Mouse (Mus musculus) embryonic facial prominence, embryonic 10.5 days (tissue): ENCODE data around the gene Crim1. TPM values are rescaled to one million over a fixed set of nuclear protein-coding genes. Genes with fewer than 3 reads are reported as not detected.
A peak's percentile ranks its signal among the peaks of the same experiment; 100 is the strongest.

ENCODE experiments used
- DNase-seq: peaks from one replicate; pipeline ENCODE4 v3.0.0-alpha.2; 2017; ENCODE audit warnings: low spot score
- H3K27ac ChIP-seq: fragments of 300-500 bp; sonication (generic); replicated peaks from 2 replicates; pipeline ENCODE4 v1.5.1; 2016; ENCODE audit warnings: mild to moderate bottlenecking
- H3K27me3 ChIP-seq: fragments of 300-500 bp; sonication (generic); replicated peaks from 2 replicates; pipeline ENCODE4 v1.6.1; 2016; ENCODE audit warnings: low read depth, mild to moderate bottlenecking; ENCODE audit not compliant: poor library complexity, severe bottlenecking
- H3K36me3 ChIP-seq: fragments of 300-500 bp; sonication (generic); replicated peaks from 2 replicates; pipeline ENCODE4 v1.6.1; 2016; ENCODE audit warnings: mild to moderate bottlenecking, moderate library complexity
- H3K4me1 ChIP-seq: fragments of 300-500 bp; sonication (generic); 2 replicates; pipeline ENCODE4 v1.6.1; 2016
- H3K4me3 ChIP-seq: fragments of 300-500 bp; sonication (generic); 2 replicates; pipeline ENCODE4 v1.5.1; 2016; ENCODE audit warnings: mild to moderate bottlenecking, moderate library complexity
- H3K9me3 ChIP-seq: fragments of 300-500 bp; sonication (generic); 2 replicates; pipeline ENCODE4 v1.6.1; 2016; ENCODE audit warnings: mild to moderate bottlenecking
- WGBS: fragments of 180-500 bp; shearing (Covaris S2); methylation state at CpG from one replicate; pipeline ENCODE4 v1.1.7; 2016; 5-methylcytosine and 5-hydroxymethylcytosine counted together
- microRNA-seq: library from miRNA; unstranded; fragments of <30 nt; microRNA quantifications from one replicate; pipeline ENCODE4, GENCODE M21; 2017
- polyA plus RNA-seq: library from polyadenylated mRNA; unstranded; fragments of >200 nt; fragmentation: Nextera tagmentation; extraction: Ambion mirVana; gene quantifications from 2 replicates; pipeline ENCODE4 v1.2.1, GENCODE M21; 2016

Gene Crim1
- polyA plus RNA-seq, 1 experiment from 2014 or later = 2.2 TPM

GRCm38 (mm10) chr17:78403804-78404203, 203.8 kb downstream of the Crim1 start:
- Histone ChIP-seq H3K4me1 (peaks cover 15% of the 10 kb centered on the region), H3K36me3 (peaks cover 47% of the 10 kb centered on the region), H3K9me3 (no peaks in the 10 kb centered on the region), H3K4me3 (no peak overlapping the region), H3K27ac (no peak overlapping the region), H3K27me3 (no peaks in the 10 kb centered on the region)
- no peak for DNase-seq
- WGBS = 84% methylated on average over 9 of the region's 9 CpGs

DNA sequence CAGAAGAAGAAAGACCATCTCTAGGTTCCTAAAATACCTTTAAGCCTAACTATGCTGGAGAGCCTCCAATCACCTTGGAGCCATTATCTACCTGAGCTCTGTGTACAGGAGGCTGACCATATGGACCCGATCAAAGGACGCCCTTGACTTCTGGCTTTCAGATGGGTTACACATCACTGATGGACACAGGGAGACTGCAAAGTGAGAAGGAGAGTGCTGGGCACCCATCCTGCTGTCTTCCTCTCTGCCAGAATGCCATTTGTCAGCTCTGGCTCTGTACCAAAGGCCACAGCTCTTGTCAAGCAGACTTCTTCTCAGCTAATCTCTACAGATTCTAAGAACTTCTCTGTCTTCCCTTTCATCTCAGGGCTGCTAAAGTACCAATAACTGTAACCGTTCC, 205.3 kb downstream of the Crim1 start:
- WGBS = 94% methylated on average over 3 of the region's 3 CpGs
- Histone ChIP-seq H3K36me3 (peaks cover 46% of the 10 kb centered on the region), H3K4me1 (peaks cover 19% of the 10 kb centered on the region), H3K27ac (no peak overlapping the region), H3K9me3 (no peaks in the 10 kb centered on the region), H3K4me3 (no peak overlapping the region), H3K27me3 (no peaks in the 10 kb centered on the region)
- no peak for DNase-seq

DNA sequence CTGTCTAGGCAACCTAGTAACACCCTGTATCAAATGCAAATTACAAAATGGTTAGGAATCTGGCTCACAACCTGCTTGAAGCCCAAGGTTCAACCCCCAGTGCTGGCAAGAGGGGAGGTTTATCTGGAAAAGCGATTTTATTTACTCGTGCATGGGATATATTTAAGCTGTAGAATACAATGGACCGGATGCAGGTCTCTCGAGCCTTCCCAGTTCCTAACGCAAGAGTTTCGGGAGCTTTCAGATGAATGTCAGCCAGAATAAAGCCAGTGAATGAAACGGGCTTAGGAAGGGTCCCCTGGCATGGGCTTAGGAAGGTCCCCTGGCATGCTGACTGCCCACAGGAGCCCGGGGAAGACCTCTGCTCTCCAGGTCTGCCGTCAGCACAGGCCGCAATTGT, 206.8 kb downstream of the Crim1 start:
- peaks cover 40% of the 10 kb centered on the region for H3K36me3 ChIP-seq
- no peak overlapping the region for H3K27ac ChIP-seq

GRCm38 (mm10) chr17:78407581-78407980, 207.5 kb downstream of the Crim1 start:
- WGBS = 61% methylated on average over 4 of the region's 4 CpGs
- H3K4me3 ChIP-seq = no peak overlapping the region
- H3K27me3 ChIP-seq = no peaks in the 10 kb centered on the region
- no peak overlapping the region for H3K27ac ChIP-seq
- no peak for DNase-seq
- peaks cover 17% of the 10 kb centered on the region for H3K4me1 ChIP-seq
- H3K36me3 ChIP-seq = peaks cover 44% of the 10 kb centered on the region
- no peaks in the 10 kb centered on the region for H3K9me3 ChIP-seq

More for the DNA sequence above, 206.8 kb downstream of the Crim1 start:
- H3K4me1 ChIP-seq = peaks cover 22% of the 10 kb centered on the region
- H3K4me3 ChIP-seq = no peak overlapping the region
- no peaks in the 10 kb centered on the region for H3K27me3 ChIP-seq
- H3K9me3 ChIP-seq = no peaks in the 10 kb centered on the region
- DNase-seq = no peak
- 85% methylated on average over 10 of the region's 10 CpGs for WGBS

DNA sequence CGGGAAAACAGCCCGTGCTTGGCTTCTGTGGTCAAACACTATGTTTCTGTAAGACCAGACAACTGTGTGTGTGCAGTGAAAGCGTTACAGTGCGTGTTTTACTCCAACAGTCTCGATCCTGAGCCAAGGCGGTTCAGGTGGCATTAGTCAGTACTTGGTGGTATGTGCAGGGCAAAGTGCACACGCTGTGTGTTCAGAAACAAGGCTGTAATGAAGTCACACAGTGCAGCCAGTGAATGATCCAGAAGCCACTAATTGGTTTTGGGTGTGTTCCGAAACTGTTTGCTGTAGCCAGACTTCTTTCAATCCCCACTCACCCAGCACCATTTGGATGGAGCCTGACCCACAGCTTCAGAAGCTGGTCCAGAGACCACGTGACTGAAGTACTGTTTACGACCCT, 208.3 kb downstream of the Crim1 start:
- no peaks in the 10 kb centered on the region for H3K9me3 ChIP-seq
- H3K4me3 ChIP-seq = no peak overlapping the region
- peaks cover 14% of the 10 kb centered on the region for H3K4me1 ChIP-seq
- H3K27ac ChIP-seq = no peak overlapping the region
- no peak for DNase-seq
- 86% methylated on average over 10 of the region's 10 CpGs for WGBS
- H3K27me3 ChIP-seq = no peaks in the 10 kb centered on the region
- peaks cover 45% of the 10 kb centered on the region for H3K36me3 ChIP-seq

DNA sequence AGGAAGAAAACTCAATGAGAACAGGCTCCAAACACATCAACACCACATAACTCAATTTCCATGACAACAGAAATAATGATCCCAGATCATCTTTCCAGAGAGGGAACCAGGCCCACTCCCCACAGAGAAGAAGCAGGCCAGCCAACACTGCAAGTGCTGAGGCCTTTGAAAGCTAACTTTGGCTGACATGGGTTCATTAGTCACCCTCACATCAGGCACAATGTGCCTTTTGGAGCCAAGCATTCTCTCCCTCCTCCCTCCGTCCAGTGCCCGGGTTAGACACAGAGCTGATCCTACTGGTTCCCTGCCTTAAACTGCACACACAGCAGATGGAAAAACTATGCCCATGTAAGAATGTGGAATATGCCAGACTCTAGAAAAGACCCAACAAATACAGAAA, 209.9 kb downstream of the Crim1 start:
- 42% methylated on average over 2 of the region's 2 CpGs for WGBS
- Histone ChIP-seq H3K36me3 (peaks cover 32% of the 10 kb centered on the region; the same call in 1 of the 2 replicates), H3K9me3 (no peaks in the 10 kb centered on the region), H3K27ac (no peak overlapping the region), H3K27me3 (no peaks in the 10 kb centered on the region), H3K4me3 (no peak overlapping the region), H3K4me1 (peaks cover 8% of the 10 kb centered on the region; the same call in 1 of the 2 replicates)
- no peak for DNase-seq

- Histone ChIP-seq H3K4me1 (peaks cover 20% of the 10 kb centered on the region; the same call in 1 of the 2 replicates), H3K27me3 (peaks cover 12% of the 10 kb centered on the region), H3K27ac (no peak overlapping the region), H3K36me3 (peaks cover 14% of the 10 kb centered on the region; the same call in 1 of the 2 replicates), H3K9me3 (no peaks in the 10 kb centered on the region), H3K4me3 (no peak overlapping the region)
- WGBS = 85% methylated on average over 2 of the region's 2 CpGs
- DNase-seq = no peak
These were observed 215.2 kb downstream of the Crim1 start for GRCm38 (mm10) chr17:78415255-78415654.

DNA sequence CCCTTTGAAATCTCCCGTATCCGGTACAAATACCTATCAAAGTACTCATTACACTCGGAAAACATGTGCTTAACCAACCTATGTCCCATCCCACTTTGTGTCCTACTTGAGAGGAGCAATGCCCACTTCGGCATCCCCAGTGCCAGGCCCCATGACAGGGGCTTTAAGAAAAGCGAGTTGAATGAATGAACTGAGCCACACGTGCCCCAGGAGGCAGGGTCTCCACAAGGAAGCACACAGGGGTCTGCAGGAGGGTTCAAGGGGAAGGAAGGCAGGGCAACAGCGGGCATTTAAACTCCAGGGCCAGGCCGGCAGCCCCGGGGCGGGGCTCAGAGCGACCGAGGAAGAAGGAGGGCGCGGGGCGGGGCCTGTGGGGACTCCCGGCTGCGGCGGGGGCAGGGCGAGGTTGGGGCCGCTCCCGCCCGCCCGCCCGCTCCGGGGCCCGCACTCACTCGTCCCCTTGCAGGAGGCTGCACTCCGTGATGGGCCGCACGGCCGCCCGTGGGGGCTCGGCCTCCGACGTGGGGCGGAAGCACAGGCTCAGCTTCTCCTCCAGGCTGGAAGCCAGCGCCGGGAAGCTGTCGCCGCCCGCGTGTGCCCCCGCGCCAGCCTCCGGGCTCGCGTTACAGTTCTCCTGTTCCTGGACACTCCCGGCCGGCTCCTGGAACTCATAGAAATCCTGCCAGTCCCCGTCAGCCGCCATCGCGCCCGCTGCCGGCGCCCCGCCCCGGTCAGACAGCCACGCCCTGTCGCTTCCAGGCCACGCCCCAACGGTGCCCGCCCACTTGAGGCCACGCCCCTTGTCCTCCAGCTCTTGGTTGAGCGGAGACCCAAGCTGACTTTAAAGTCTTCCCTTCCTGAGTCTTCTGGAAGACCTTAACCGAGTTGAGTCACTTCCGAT, 217.6 kb downstream of the Crim1 start, which contains the start of gene Fez2:
TSS of gene Fez2 (minus strand) at position 772 of the 901 bp plus-strand sequence.
- Histone ChIP-seq H3K36me3 (peaks cover 2% of the 10 kb centered on the region; the same call in 1 of the 2 replicates), H3K9me3 (no peaks in the 10 kb centered on the region), H3K4me1 (peaks cover 16% of the 10 kb centered on the region; the same call in 1 of the 2 replicates), H3K4me3 (peak within 1 kb of the TSS; percentile 89), H3K27ac (peak within 1 kb of the TSS; percentile 95), H3K27me3 (peaks cover 21% of the 10 kb centered on the region)
- DNase-seq = peak; percentile 94
- WGBS = under 1% methylated on average over 67 of the region's 67 CpGs

GRCm38 (mm10) chr17:78419216-78419615, 219.2 kb downstream of the Crim1 start:
- no peaks in the 10 kb centered on the region for H3K36me3 ChIP-seq
- no peaks in the 10 kb centered on the region for H3K9me3 ChIP-seq
- peaks cover 31% of the 10 kb centered on the region for H3K27me3 ChIP-seq
- peaks cover 16% of the 10 kb centered on the region; the same call in 1 of the 2 replicates for H3K4me1 ChIP-seq
- 78% methylated on average over 4 of the region's 4 CpGs for WGBS
- H3K27ac ChIP-seq = no peak overlapping the region
- no peak for DNase-seq
- no peak overlapping the region for H3K4me3 ChIP-seq

DNA sequence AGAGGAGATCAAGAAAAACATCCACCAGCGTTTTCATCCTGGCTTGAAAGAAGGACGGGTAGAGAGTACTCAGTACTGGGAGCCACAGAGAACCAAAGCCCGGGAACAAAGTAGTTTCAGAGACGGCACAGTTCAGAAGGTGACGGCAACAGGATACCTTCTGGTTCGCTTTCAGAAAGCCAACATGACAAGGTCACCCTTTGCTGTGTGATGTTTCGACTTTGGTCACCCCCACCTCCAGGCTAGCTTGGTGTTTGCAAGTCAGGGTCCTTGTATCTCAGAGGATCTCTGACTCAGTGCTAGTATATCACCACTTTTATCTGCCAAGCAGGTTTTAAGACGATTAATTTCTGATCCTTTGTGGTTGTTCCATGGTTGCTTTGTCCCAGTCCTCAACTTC, 225.0 kb downstream of the Crim1 start:
- Histone ChIP-seq H3K27ac (no peak overlapping the region), H3K4me3 (no peak overlapping the region), H3K4me1 (no peaks in the 10 kb centered on the region), H3K27me3 (peaks cover 50% of the 10 kb centered on the region), H3K9me3 (no peaks in the 10 kb centered on the region), H3K36me3 (no peaks in the 10 kb centered on the region)
- DNase-seq = no peak
- whole genome bisulfite sequencing = 80% methylated on average over 8 of the region's 8 CpGs

Small RNAs within 50 kb of the gene (microRNA-seq; reads per million reads assigned to microRNA genes)
- gene Gm25069 = not detected

Other genes starting within 250 kb of the Crim1 start
- 34.8 and 36.6 TPM in 2 replicates for gene Fez2, start 217.9 kb downstream of the Crim1 start, polyA plus RNA-seq